Mouse (Mus musculus): ENCODE data around the gene Tex36.

The Tex36 gene

DNA sequence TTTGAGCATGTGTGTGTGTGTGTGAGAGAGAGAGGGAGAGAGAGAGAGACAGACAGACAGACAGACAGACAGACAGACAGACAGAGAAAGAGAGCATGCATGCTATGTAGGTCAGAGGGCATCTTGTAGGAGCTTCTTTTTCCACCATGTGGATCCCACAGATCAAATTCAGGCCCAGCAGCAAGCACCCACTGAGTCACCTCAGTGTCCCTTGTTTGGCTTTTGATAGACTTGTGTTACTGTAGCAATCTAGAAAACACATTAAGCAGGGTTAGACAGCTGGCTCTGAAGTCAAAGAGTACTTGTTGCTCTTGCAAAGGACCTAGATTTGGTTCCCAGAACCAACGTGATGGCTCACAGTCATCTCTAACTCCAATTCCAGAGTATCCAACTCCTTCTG is 10.2 kb downstream of the Tex36 start:
- DNase-seq (ENCODE audit: low spot score): no peak

DNA sequence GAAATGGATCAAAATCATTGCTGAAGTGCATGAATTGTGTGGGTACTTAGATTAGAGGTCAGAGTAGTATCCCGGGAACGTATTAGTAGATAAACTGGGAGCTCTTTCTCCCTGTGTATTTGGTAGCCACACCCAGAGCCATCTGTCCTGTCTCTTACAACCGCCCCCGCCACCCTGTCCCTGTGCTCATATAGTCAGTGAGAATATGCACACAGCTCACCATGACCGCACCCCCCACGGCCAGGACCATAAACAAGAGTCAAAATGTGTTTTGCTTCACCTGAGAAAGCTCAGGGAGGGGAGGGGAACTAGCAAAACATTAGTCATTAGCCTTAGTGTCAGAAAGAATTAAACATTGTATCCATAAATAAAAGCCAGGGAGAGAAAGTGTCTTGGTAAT is 18.7 kb downstream of the Tex36 start:
- no peak for DNase-seq (ENCODE audit: low spot score)

DNA sequence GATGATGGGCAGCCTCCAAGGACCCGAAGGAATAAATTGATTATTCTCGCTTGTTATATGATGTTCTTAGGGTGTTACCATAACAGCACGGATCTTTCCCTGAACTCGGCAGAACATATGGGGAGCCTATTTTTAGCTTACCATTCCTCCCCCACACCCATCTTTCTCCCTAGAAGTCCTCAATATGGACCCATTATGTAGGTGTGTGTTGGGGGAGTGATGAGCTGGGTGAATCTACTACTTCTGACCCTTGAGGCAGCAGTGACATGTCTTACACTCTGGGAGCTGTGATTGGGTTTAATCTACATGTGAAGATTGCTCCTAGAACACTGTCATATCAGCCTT is 21.7 kb downstream of the Tex36 start:
- no peak for DNase-seq (ENCODE audit: low spot score)

DNA sequence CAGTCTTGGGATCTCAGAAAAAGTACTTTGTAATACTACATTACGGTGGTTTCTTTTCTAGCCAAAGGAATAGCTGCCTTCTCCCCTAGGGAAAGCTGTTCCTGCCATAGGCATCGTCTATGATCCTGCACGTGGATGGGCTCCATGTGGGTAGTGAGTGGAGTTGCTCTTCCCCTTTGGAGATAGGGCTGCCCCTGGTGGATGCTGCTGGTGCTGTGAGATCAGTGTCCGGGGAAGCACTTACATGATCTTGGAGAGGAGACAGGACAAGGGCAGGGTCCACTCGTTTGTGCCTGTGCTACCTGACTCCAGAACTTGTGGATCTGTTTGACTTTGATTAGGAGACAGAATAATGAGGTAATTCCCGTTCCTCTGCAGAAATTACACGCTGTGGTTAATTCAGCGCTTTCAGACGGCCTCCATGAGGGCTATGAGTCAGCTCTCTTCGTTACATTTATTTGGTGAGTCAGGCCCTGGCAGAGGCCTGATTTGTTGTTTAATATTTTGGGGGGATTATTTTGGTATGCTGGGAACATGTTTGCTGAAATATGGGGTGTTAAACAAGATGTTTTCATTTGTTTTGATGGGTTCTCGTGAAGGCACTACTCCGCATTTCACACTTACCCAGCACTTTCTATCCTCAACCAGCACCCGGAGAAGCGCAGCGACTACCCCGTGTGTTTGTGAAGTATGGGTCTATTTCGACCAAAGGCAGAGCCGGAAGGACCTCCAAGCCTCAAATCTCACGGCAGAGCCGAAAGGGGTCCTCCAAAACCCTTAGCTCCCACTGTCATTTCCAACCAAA is 22.3 kb downstream of the Tex36 start:
- DNase-seq (ENCODE audit: low spot score): no peak

DNA sequence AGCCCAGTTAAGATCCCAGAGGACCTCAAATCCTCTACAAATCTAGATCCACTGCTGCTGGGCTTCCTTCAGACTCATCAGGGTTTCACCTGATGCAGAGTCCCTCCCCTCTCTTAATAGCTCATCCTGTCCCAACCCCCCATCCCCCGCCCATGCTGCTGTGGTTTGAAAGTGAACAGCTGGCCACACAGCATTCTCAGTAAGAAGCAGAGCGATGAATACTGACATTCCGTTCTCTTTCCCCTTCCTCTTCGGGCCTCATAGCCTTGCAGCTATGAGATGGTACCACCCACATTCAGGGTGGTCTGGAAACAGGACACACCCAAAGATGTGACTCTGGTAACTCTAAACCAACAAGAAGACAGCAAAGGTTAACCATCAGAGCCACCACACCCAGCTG is 25.1 kb downstream of the Tex36 start:
- DNase-seq (ENCODE audit: low spot score): no peak

DNA sequence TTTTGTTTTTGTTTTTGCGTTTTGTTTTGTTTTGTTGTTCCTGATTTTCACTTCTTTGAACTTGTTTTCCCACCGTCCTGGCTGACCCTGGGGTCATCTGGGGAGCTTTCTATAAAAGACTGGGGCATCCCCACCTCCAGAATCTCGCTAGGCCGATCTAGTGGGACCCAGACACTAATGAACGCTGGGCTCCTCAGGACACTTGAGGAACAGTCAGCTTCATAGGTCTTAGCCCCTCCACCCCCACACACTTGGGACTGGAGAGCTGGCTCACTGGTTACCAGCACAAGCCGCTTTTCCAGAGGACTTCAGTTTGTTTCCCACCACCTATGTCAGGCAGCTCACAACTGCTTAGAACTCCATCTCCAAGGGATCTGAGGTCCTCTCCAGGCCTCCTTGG is 25.7 kb downstream of the Tex36 start:
- no peak for DNase-seq (ENCODE audit: low spot score)

DNA sequence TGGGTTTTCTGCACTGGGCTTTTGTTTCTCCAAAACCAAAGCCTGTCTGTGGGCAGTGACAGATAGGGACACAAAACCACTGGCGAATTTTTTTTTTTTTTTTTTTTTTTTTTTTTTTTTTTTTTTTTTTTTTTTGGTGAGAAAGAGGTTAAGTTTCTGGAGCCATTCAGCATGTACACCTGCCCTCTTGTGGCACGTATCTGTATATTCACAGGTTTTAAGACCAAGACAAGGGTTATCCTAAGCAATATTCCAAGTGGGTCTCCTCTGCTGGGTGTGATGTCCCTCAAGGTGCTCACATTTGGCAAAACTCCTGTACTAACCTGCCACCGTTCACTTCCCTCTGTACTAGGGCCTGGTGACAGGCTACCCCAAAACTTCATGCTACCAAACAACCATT is 30.0 kb downstream of the Tex36 start:
- no peak for DNase-seq (ENCODE audit: low spot score)

DNA sequence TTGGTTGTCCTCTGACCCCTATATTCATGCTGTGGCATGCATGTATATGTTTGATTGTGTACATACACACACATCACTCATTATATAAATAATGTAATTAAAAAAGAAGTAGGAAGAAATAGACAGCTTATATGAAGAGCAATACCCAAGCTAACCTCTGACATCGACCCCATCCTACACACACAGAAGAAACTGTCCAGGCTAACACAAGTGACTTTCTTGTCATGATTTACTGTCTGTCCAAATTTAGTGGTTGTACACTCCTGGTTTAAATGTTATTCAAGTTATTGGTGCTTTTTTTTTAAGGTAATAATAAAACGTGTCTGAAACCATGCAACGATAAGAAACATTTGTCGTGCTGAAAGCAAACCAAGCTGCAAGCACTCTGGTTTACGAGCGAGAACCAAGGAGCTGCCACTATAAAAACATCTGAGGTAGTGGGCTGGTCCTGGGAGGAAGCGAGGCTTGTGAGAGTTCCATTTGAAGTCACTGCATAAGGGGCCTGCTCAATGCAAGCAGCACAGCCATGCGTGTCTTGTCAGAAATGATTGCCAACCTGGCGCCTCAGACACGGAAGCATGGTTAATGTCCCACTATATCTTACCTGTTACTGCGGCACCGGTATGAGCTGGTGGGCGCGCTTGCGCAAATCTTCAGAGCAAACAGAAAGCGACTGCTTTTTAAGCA is 32.6 kb downstream of the Tex36 start:
- no peak for DNase-seq (ENCODE audit: low spot score)

DNA sequence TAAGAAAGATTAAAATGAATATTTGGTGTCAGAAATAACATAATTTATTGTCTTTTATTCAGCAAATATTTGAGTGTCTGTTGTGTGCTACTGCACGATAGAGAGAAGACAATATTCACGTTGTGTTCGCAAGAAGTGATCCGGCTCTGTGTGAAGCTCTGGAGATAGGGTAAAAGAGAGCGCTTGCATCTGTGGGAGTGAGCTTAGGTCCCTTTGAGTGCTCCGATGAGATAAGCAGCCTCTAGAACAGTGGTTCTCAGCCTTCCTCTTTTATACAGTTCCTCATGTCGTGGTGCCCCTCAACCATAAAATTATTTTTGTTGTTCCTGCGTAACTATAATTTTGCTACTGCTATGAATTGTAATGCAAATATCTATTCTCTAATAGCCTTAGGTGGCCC is 37.4 kb downstream of the Tex36 start:
- no peak for DNase-seq (ENCODE audit: low spot score)

DNA sequence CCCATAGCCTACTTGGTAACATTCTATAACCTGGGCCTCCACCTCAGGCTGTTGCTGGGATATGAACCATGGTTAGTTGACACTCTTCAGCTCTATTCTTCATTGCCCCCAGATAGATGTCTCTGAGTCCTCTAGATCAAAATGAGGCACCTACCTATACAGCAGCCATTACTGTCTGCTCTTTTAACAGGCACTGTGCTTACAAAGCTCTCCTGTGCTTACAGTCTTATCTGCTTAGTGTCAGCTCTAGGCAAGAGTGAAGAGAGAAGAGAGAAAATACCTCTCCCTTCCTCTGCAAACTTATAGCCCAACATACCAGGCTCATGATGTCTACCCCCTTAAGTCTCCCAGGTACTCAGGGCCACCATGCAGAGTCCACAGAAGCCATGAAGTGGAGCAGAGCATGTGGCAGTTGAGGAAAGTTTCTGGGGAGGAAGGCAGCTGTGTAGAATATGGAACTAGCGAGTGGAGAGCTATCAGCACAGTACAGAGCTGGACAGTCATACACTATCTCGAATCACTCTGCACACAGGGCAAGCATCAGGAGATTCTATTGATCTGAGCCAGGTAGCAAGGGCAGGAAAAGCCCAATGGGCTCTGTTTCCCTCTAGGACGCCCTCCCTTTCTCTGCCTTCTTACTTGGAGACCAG is 38.7 kb downstream of the Tex36 start:
- no peak for DNase-seq (ENCODE audit: low spot score)

DNA sequence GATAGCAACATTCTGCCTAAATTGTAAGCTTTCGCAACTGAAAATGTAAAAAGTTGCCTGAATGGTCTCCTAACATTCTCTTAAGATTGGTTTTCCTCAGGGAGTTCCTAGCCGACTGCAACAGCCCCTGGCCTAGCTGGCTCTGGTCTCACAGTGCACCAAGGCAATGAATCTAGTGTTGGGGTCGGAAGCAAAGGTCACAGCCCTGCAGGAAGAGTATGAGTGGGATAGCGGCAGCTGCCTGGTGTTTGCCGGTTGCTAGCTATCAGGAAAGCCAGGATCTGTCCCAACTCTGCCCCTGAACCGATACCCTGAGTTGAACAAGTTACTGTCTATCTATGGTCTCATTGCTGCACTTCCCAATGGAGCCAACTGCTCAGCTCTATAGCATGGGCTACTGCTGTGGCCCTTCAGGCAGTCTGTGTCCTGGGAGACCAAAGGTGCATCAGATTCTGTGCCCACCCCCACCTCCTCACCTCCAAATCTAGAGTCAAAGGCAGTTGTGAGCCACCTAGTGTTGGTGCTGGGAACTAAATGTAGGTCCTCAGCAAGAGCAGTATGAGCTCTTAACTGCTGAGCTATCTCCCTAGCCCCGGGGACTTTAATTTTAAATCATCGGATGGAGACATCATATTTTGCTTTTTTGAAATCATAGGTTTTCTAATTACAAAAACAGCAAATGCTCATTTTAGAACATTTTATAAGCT is 46.0 kb downstream of the Tex36 start:
- DNase-seq (ENCODE audit: low spot score): no peak

DNA sequence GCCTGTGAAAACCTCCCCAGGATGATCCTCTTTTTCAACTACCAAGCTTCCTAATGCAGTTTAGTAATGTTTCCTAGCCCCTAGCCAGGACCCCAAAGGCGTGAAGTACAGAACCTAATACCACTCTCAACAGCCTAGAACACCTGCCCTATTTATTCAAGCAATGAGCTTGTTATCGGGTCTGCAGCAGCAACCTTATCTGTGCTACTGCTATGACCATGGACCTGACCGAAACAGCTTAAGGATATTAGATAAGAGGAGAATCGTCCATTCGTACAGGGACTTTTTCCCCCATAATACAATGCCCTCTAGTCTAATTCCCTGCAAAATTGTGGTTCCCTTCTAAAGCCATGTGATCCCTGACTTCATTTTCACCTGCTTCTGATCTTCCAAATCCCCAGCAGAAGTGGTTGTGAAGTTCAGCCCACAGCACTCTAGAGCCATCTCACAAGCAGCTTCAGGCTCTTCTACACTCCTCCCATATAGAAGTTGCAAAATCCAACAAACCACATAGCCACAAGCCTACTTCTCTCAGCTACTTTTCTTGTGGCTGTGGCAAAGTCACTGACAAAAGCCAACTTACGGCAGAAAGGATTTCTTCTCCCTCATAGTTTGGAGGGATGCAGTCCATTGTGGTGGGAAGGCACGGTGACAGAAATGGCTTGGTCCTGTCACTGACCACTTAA is 49.5 kb downstream of the Tex36 start:
- no peak for DNase-seq (ENCODE audit: low spot score)

DNA sequence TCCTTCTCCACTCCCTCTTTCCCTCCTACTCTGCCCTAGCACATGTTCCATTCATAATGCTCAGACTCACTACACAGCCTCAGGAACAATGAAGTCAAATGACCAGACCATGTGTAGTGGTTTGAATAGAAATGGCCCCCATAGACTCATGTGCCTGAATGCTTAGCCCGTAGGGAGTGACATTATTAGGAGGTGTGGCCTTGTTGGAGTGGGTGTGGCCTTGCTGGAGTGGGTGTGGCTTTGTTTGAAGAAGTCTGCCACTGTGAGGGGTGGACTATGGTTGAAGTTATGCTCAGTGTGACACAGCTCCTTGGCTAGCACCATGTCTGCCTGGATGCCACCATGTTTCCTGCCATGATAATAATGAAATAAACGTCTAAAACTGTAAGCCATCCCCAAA is 51.0 kb downstream of the Tex36 start:
- no peak for DNase-seq (ENCODE audit: low spot score)

DNA sequence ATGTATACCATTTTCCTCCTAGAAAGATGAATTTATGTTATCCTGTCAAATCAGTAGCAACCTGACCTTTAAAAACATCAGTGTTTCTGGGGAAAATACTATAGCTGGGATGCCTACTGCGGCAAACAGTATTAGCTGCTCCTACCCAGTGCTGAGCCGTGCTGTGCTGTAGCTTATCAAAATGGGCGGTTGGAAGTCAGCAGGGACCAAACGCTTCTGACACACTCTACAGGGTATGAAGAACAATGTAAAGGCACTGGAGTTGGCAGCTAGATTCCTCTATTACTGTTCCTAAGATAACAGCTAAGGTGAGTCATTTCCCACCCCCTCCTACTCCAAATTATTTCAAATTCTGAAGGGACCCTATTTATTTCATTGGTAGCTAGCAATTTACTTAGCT is 53.5 kb downstream of the Tex36 start:
- DNase-seq (ENCODE audit: low spot score): no peak

DNA sequence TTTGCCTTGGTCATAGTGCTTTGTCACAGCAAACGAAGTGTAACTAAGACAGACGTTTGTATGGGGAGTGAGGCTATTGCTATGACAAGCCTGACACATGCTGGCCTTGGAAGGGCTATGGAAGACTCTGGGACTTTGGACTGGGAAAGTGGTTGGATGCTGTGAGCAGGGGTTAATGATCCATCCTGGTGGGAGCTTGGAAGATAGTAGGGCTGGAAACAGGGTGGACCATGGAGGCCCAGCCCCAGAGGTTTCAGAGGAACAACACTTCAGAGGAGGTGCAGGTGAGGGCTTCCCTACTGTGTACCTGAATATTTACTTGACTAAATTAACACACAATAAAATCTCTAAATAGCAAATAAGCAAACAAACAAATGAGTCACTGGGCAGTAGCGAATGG is 56.3 kb downstream of the Tex36 start:
- DNase-seq (ENCODE audit: low spot score): no peak

DNA sequence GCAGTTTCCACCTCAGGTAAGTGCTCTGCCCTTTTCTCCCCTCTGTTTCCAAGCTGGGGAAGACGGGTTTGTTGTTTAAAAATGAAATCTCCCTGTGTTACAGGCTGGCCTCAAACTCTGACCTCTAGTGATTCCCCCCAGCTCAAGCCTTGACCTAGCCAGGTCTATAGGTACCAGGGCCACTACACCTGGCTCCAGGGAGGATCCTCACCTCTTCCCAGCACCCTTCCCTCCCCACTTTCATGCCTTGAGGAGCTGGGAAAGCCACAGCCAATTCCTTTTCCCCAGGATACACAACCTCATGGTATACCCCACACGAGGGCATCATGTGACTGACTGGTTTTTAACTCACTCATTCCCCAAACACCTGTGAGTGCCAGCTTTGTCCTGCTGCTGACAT is 57.0 kb downstream of the Tex36 start:
- no peak for DNase-seq (ENCODE audit: low spot score)

DNA sequence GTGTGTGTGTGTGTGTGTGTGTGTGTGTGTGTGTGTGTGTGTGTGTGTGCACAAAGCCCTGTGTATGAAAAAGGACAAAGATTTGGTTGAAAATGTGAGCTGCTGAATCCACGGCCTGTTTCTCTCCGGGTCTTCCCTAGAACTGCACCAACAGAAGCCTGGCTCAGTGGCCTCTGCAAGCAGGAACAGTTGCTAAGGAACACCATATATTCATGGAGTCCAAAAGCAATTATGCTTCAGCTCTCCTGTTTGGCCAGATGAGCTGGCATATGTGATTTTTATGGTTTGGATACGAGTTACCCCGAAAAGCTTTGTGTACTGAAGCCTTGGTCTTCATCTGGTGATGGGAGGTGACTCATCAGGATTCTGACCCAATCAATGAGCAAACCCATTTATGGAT is 58.8 kb downstream of the Tex36 start:
- DNase-seq (ENCODE audit: low spot score): no peak

DNA sequence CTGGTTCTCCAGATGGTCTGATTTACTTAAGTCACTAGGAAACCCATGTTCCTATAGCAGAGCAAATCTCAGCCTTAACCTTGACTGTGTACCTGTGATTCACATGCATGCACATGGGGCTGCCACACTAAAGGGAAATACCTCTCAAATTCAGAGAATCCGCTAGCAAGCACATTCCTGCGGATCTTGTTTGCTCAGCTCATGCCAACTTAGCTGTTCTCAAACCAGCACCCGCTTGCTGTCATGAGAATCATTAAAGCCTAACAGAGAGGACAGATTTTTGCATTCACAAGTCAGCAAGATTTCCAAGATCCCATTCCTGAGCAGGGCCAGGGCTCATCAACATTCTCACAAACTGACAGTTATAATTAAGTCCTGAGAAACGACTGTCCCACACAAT is 64.6 kb downstream of the Tex36 start:
- DNase-seq (ENCODE audit: low spot score): no peak
